Mouse (Mus musculus) heart, adult 2 months (tissue): ENCODE measurements around the gene Ddx28.
"Not testable (repeated sequence)": the region's sequence is repeated elsewhere in the genome, so short reads cannot be mapped to it uniquely, and the experiment has no call there.

Source experiments
- CTCF ChIP-seq: fragments of 200-600 bp; IDR thresholded peaks from 2 replicates; pipeline ENCODE4 v1.8.1; 2022; ENCODE audit warnings: antibody characterized with exemption, mild to moderate bottlenecking, moderate library complexity
- POLR2A ChIP-seq: fragments of 200-500 bp; IDR thresholded peaks from 2 replicates; pipeline ENCODE4 v1.6.1; 2011; ENCODE audit warnings: mild to moderate bottlenecking, low read depth, low read length, control low read depth; ENCODE audit not compliant: insufficient read depth

GRCm38 (mm10) chr8:106012203-106012602, 521 bp upstream of the Ddx28 start:
- not testable (repeated sequence) for TF ChIP-seq CTCF, POLR2A
